Mouse (Mus musculus): ENCODE measurements at regions not wholly inside any gene's neighbourhood (a gene's known extent, or its start where the extent isn't known, plus 50 kb on each side); places are given as distances from the start of the nearest gene placed in this dataset.
A peak's percentile ranks its signal among the peaks of the same experiment; 100 is the strongest.

GRCm38 (mm10) chr13:45274261-45274884, 115.2 kb upstream of the Mylip start:
- no peak for DNase-seq (ENCODE audit: extremely low spot score, low read depth, low spot score)

- no peak for DNase-seq (ENCODE audit: extremely low spot score, low read depth, low spot score)
Measured at GRCm38 (mm10) chr13:45275391-45275790, 114.2 kb upstream of the Mylip start.

- DNase-seq (ENCODE audit: extremely low spot score, low read depth, low spot score) = no peak
Measured at GRCm38 (mm10) chr13:45277842-45278416, 111.6 kb upstream of the Mylip start.

- DNase-seq (ENCODE audit: extremely low spot score, low read depth, low spot score) = no peak
Measured at GRCm38 (mm10) chr13:45281106-45281505, 108.4 kb upstream of the Mylip start.

- DNase-seq (ENCODE audit: extremely low spot score, low read depth, low spot score) = no peak
Measured at GRCm38 (mm10) chr13:45286651-45287050, 102.9 kb upstream of the Mylip start.

GRCm38 (mm10) chr13:45287217-45287616, 102.3 kb upstream of the Mylip start:
- DNase-seq (ENCODE audit: extremely low spot score, low read depth, low spot score) = no peak

GRCm38 (mm10) chr13:45289976-45290375, 99.6 kb upstream of the Mylip start:
- DNase-seq (ENCODE audit: extremely low spot score, low read depth, low spot score) = no peak

GRCm38 (mm10) chr13:45294691-45295090, 94.9 kb upstream of the Mylip start:
- no peak for DNase-seq (ENCODE audit: extremely low spot score, low read depth, low spot score)

GRCm38 (mm10) chr13:45300610-45301009, 88.9 kb upstream of the Mylip start:
- DNase-seq (ENCODE audit: extremely low spot score, low read depth, low spot score) = no peak

GRCm38 (mm10) chr13:45301191-45301905, 88.2 kb upstream of the Mylip start:
- DNase-seq (ENCODE audit: extremely low spot score, low read depth, low spot score) = no peak

- DNase-seq (ENCODE audit: extremely low spot score, low read depth, low spot score) = no peak
Measured at GRCm38 (mm10) chr13:45302796-45303195, 86.7 kb upstream of the Mylip start.

GRCm38 (mm10) chr13:45306177-45306576, 83.4 kb upstream of the Mylip start:
- DNase-seq (ENCODE audit: extremely low spot score, low read depth, low spot score) = peak; percentile 26

- no peak for DNase-seq (ENCODE audit: extremely low spot score, low read depth, low spot score)
Measured at GRCm38 (mm10) chr13:45307226-45307625, 82.3 kb upstream of the Mylip start.

- DNase-seq (ENCODE audit: extremely low spot score, low read depth, low spot score) = no peak
Measured at GRCm38 (mm10) chr13:45319646-45320045, 69.9 kb upstream of the Mylip start.

- no peak for DNase-seq (ENCODE audit: extremely low spot score, low read depth, low spot score)
Measured at GRCm38 (mm10) chr13:45325736-45326293, 63.7 kb upstream of the Mylip start.

GRCm38 (mm10) chr13:45326751-45327150, 62.8 kb upstream of the Mylip start:
- DNase-seq (ENCODE audit: extremely low spot score, low read depth, low spot score) = no peak

- DNase-seq (ENCODE audit: extremely low spot score, low read depth, low spot score) = no peak
Measured at GRCm38 (mm10) chr13:45330561-45330960, 59.0 kb upstream of the Mylip start.

GRCm38 (mm10) chr13:45332031-45332430, 57.5 kb upstream of the Mylip start:
- DNase-seq (ENCODE audit: extremely low spot score, low read depth, low spot score) = no peak

GRCm38 (mm10) chr13:45333634-45334033, 55.9 kb upstream of the Mylip start:
- no peak for DNase-seq (ENCODE audit: extremely low spot score, low read depth, low spot score)
